Mouse (Mus musculus): ENCODE measurements around the gene Plpp3. TPM values are rescaled to one million over a fixed set of nuclear protein-coding genes. Genes with fewer than 3 reads are reported as not detected.

Plpp3 gene
- polyA plus RNA-seq, 1 experiment from 2014 or later: 95.1 TPM

DNA sequence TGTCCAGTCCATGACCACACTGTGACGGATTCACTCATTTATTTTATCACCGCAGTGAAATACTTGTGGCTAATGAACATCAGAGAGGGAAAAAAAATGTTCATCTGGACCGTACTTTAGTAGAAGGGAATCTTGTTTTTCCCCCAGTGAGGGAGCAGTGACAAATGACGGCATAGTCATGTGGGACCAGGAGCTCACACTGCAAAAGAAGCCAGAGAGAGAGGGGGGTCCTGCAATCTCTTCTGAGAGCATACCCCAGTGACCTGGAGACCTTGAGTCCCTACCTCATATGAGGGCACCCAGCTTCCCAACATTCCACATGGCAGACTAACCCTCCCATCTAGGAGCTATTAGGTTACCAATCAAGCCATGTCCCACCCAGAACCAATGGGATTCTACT, 116.3 kb downstream of the Plpp3 start:
- Histone ChIP-seq H3K27ac (replicated peaks) (no peak overlapping the region), H3K36me3 (no peaks in the 10 kb centered on the region), H3K4me2 (no peak overlapping the region), H3K9ac (no peak overlapping the region), H3K4me3 (no peak overlapping the region), H3K4me1 (replicated peaks) (peaks cover 7% of the 10 kb centered on the region; the same call in 1 of the 2 replicates), H3K9me3 (no peaks in the 10 kb centered on the region), H3K27me3 (no peaks in the 10 kb centered on the region)
- no peak for ATAC-seq (ENCODE audit: low FRiP score, low read depth)
- 86% methylated on average over 4 of the region's 4 CpGs for WGBS

DNA sequence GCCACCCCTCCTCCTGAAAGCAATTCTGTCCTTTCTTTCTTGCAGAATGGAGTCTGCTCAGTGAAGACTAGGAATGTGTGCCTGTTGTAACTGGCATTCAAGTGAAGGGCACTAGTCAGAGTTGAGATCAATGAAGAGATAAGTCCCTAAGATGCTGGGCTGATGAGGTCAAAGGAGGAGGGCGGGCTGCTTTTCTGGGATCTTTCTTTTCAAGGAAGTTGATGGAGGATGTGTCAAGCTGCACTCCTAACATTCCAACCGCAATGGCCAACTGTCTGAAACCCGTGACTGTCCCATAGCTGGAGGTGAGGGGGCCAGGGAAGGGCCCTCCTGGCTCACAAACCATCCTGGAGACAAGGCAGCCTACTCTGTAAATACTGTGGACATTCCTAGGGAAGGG, 118.5 kb downstream of the Plpp3 start:
- Histone ChIP-seq H3K27me3 (no peaks in the 10 kb centered on the region), H3K27ac (replicated peaks) (no peak overlapping the region), H3K9ac (no peak overlapping the region), H3K36me3 (no peaks in the 10 kb centered on the region), H3K4me3 (no peak overlapping the region), H3K4me1 (replicated peaks) (peaks cover 7% of the 10 kb centered on the region; the same call in 1 of the 2 replicates), H3K9me3 (no peaks in the 10 kb centered on the region), H3K4me2 (no peak overlapping the region)
- ATAC-seq (ENCODE audit: low FRiP score, low read depth): no peak
- 42% methylated on average over 3 of the region's 3 CpGs for WGBS

DNA sequence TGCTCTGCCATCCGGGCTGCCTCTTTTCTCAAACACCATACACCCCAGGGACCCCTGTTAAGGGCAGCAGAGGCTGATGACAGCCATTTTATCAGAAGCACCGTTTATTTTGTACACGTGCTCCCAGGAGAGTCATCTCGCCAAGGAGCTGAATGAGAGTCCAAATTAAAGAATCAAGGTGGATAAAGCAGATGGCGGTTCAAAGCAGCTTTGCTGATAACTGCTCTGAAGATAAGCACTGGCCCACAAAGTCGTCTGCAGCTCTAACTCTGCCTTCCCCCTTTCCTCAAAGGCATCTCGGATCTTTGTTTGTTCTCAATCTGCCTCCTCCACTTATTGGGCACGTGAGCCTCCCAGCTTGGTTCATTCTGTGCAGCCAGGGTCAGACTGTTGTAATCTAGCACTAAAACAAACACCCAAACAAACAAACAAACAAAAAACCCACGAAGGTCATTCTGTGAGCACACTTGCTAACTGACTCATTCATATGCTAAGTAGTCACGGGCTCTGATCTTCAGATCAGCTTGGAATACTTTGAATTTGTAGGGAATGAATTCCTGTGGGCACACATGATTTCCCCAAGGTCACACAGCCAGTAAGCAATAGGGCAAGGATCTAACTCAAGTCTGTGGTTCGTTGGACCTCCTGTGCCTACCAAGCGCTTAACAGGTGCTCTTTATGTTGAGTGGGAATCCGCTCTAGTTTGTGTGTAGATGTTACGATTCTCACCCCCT, 119.1 kb downstream of the Plpp3 start:
- H3K4me1 ChIP-seq (replicated peaks): peaks cover 7% of the 10 kb centered on the region; the same call in 1 of the 2 replicates
- no peak for ATAC-seq (ENCODE audit: low FRiP score, low read depth)
- H3K4me2 ChIP-seq: no peak overlapping the region
- H3K4me3 ChIP-seq: no peak overlapping the region
- no peaks in the 10 kb centered on the region for H3K27me3 ChIP-seq
- H3K27ac ChIP-seq (replicated peaks): no peak overlapping the region
- H3K9me3 ChIP-seq: no peaks in the 10 kb centered on the region
- 34% methylated on average over 14 of the region's 14 CpGs for WGBS
- H3K36me3 ChIP-seq: no peaks in the 10 kb centered on the region
- H3K9ac ChIP-seq: no peak overlapping the region

DNA sequence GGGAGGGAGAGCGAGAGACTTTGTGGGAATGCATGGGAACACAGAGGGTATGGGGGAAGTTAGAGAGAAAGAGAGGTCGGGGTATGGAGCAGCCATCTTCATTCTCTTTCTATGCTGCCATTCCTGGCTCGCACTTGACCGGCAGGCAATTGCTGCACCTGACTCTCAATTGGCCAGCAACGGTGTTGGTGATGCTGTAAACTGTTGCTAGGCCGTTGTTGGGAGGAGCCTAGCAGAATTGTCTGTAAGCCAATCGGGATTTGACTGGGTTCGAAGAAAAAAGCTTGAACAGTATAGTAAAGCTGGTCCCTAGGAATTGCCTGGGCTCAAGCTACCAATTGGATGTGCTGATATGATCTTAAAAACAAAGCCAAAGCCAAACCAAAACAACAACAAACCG, 121.0 kb downstream of the Plpp3 start:
- Histone ChIP-seq H3K9ac (no peak overlapping the region), H3K4me3 (no peak overlapping the region), H3K36me3 (no peaks in the 10 kb centered on the region), H3K4me1 (replicated peaks) (peaks cover 21% of the 10 kb centered on the region), H3K27ac (replicated peaks) (no peak overlapping the region), H3K9me3 (no peaks in the 10 kb centered on the region), H3K27me3 (no peaks in the 10 kb centered on the region), H3K4me2 (no peak overlapping the region)
- no peak for ATAC-seq (ENCODE audit: low FRiP score, low read depth)
- WGBS: 72% methylated on average over 9 of the region's 9 CpGs

DNA sequence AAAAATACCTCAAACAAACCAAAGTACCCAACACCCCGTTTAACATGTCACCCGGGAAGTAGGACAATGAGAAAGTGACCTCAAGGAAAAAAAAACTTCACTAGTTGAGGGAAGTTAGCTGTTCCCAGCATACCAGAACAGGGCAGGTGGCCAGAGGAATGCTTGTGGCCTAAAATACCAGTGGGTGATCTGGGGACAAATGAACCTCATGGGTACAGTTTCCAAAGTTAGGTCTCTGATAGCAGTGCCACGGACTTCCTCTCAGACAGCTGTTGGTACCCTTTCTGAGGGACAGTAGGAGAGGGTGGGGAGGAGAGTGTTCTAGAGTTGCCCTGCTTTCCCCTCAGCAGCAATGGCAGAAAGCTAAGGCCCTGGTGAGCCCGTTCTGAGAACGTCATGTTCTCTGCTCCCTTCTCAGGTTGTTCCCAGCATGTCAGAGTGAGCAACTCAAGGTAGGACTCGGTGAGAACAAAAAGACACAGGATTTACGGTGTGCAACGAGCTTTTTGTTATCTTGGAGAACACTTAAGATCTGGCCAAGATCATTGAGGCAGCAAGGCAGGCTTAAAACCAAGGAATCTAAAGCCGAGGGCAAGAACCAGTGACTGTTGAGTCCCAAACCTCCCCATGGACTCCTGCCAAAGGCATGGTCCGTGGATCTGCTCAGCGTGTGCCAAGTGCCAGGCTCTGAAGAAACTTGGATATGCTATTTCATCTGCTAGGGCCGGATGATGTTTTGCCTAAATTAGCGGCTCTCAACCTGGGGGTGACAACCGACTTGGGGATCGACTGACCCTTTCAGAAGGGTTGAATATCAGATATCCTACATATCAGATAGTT, 121.6 kb downstream of the Plpp3 start:
- no peak for ATAC-seq (ENCODE audit: low FRiP score, low read depth)
- Histone ChIP-seq H3K36me3 (no peaks in the 10 kb centered on the region), H3K4me1 (replicated peaks) (peaks cover 21% of the 10 kb centered on the region), H3K4me3 (no peak overlapping the region), H3K9ac (no peak overlapping the region), H3K4me2 (no peak overlapping the region), H3K27me3 (no peaks in the 10 kb centered on the region), H3K9me3 (no peaks in the 10 kb centered on the region), H3K27ac (replicated peaks) (no peak overlapping the region)
- WGBS: 89% methylated on average over 15 of the region's 15 CpGs

DNA sequence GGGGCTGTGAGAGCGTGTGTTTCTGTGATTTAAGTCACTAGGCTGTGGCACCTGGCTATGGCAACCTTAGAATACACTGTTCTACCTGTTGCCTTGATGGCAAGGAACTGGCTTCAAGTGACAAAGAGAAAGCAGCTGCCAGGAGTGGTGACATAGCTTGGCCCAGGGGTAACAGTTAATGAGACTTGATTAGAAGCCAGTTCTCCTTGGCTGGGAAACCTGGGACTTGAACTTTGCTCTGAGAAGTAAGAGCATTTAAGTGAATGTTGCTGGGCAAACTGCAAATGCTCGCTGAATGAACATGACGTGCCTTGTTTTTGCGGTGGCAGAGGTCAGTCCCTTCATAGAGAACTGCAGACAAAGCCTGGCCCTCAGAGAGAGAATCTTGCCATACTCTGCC, 122.7 kb downstream of the Plpp3 start:
- Histone ChIP-seq H3K4me1 (replicated peaks) (peaks cover 21% of the 10 kb centered on the region), H3K9ac (no peak overlapping the region), H3K4me2 (no peak overlapping the region), H3K4me3 (no peak overlapping the region), H3K27me3 (no peaks in the 10 kb centered on the region), H3K9me3 (no peaks in the 10 kb centered on the region), H3K36me3 (no peaks in the 10 kb centered on the region), H3K27ac (replicated peaks) (no peak overlapping the region)
- 62% methylated on average over 4 of the region's 4 CpGs for WGBS
- ATAC-seq (ENCODE audit: low FRiP score, low read depth): no peak

DNA sequence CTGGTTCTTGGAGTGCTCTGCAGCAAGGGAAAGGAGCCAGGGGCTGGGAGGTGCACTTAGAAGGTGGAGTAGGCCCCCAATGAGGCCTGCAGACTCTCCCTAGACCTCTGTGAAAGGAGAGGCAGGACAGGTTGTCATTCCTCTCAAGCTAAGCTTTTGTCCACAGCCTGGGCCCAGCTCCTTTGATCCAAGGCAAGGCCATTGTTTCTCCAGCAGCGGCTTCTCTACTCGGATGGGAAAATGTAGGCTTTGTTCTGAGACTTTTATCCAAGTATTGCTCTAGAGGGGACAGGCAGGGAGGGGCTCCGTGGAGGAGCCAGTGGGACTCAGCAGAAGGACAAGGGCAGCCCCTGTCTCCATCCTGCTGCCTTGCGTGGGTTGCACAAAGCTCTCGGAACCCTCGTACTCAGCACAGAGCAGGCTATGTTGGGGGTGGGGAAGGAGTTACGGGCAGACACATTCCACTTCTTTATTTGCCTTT, 124.6 kb downstream of the Plpp3 start:
- H3K9ac ChIP-seq: no peak overlapping the region
- peak; percentile 68 for ATAC-seq (ENCODE audit: low FRiP score, low read depth)
- 10% methylated on average over 7 of the region's 7 CpGs for WGBS

More for the DNA sequence above, 124.6 kb downstream of the Plpp3 start:
- no peak overlapping the region for H3K4me2 ChIP-seq
- no peaks in the 10 kb centered on the region for H3K27me3 ChIP-seq
- H3K9me3 ChIP-seq: no peaks in the 10 kb centered on the region
- no peak overlapping the region for H3K27ac ChIP-seq (replicated peaks)
- no peak overlapping the region for H3K4me3 ChIP-seq
- peaks cover 13% of the 10 kb centered on the region for H3K4me1 ChIP-seq (replicated peaks)
- H3K36me3 ChIP-seq: no peaks in the 10 kb centered on the region

Other genes starting within 250 kb of the Plpp3 start
- gene Fyb2, start 243.9 kb upstream of the Plpp3 start, polyA plus RNA-seq (2015; fragmentation: Nextera tagmentation; extraction: Ambion mirVana): 0.05 and 0.17 TPM in 2 replicates
- 13.4 and 14.0 TPM in 2 replicates for gene Prkaa2, start 47.5 kb upstream of the Plpp3 start, polyA plus RNA-seq (2015; fragmentation: Nextera tagmentation; extraction: Ambion mirVana)